ENCODE assay signal across 7 mouse cellular contexts in the genomic region with DNA sequence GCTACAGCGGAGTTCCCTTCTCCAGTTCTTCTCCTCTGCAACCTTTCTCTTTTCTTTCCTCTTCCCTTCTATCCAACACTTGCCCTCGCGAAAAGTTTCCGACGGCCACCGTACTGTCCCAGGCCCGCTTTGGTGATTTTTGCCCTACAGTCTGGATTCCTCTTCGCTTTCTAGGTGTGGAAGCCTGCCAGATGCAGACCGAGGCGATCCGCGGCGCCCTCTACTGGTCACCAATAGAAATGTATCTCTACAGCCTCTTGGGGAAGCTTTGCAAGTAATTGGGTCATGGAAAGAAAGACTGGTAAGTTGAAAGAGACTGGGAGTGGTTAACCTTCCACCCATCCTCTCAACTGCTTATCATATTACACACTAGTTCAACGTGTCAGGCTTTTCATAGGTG. TPM values are rescaled to one million over a fixed set of nuclear protein-coding genes. Genes with fewer than 3 reads are reported as not detected.
DNase-seq lines count a peak whose midpoint lies in the region; ATAC-seq lines count a peak whose summit lies in the region.

No protein-coding gene starts in this region.

- peak; percentile 79 for DNase-seq in R1 (ENCODE audit: low read depth, low spot score)
- peak; percentile 46 for DNase-seq in cerebellum, adult 11 months
- peak; percentile 78 for DNase-seq in hindbrain, embryonic 14.5 days (ENCODE audit: low spot score)
- DNase-seq in left cerebral cortex, adult 11 months (ENCODE audit: low spot score) = peak; percentile 16
- DNase-seq in midbrain, embryonic 10.5 days (ENCODE audit: low spot score) = peak; percentile 83
- peak; percentile 20 to 58 for DNase-seq in spleen, postnatal 10 days (ENCODE audit: low spot score in 2 of 2)

- no peaks in the 10 kb centered on the region for H3K36me3 ChIP-seq in forebrain, embryonic 15.5 days
- H3K36me3 ChIP-seq in hindbrain, embryonic 14.5 days (replicated peaks; ENCODE audit: control insufficient read depth, insufficient read depth) = no peaks in the 10 kb centered on the region
- no peaks in the 10 kb centered on the region for H3K36me3 ChIP-seq in midbrain, embryonic 10.5 days

- 0 out of 2 replicates have a peak, but pooled peaks cover 5% of the 10 kb centered on the region for H3K4me1 ChIP-seq in forebrain, embryonic 15.5 days
- no peaks in the 10 kb centered on the region for H3K4me1 ChIP-seq in hindbrain, embryonic 14.5 days (replicated peaks; ENCODE audit: control insufficient read depth, insufficient read depth, low read length)
- peaks cover 6% of the 10 kb centered on the region for H3K4me1 ChIP-seq in midbrain, embryonic 10.5 days

- H3K4me2 ChIP-seq in forebrain, embryonic 15.5 days (replicated peaks) = no peak overlapping the region
- no peak overlapping the region for H3K4me2 ChIP-seq in hindbrain, embryonic 14.5 days (replicated peaks)

- H3K4me3 ChIP-seq in forebrain, embryonic 15.5 days = no peak overlapping the region
- no peak overlapping the region for H3K4me3 ChIP-seq in hindbrain, embryonic 14.5 days (replicated peaks; ENCODE audit: low read length)
- H3K4me3 ChIP-seq in midbrain, embryonic 10.5 days = 0 out of 2 replicates have a peak overlapping the region, but pooled peaks have one; percentile 20

- no peaks in the 10 kb centered on the region for H3K9me3 ChIP-seq in forebrain, embryonic 15.5 days
- H3K9me3 ChIP-seq in hindbrain, embryonic 14.5 days (ENCODE audit: control insufficient read depth, low read length) = no peaks in the 10 kb centered on the region
- no peaks in the 10 kb centered on the region for H3K9me3 ChIP-seq in midbrain, embryonic 10.5 days (replicated peaks)

- H3K27ac ChIP-seq in forebrain, embryonic 15.5 days (replicated peaks) = no peak overlapping the region
- H3K27ac ChIP-seq in hindbrain, embryonic 14.5 days = no peak overlapping the region
- no peak overlapping the region for H3K27ac ChIP-seq in midbrain, embryonic 10.5 days (replicated peaks)

- H3K9ac ChIP-seq in forebrain, embryonic 15.5 days (replicated peaks) = no peak overlapping the region
- H3K9ac ChIP-seq in hindbrain, embryonic 14.5 days = no peak overlapping the region

- peak; percentile 33; the same call in 1 of the 2 replicates for ATAC-seq in forebrain, embryonic 15.5 days (replicated peaks)
- peak; percentile 51; the same call in 1 of the 2 replicates for ATAC-seq in hindbrain, embryonic 14.5 days (ENCODE audit: low FRiP score)

- H3K27me3 ChIP-seq in forebrain, embryonic 15.5 days = peaks cover 76% of the 10 kb centered on the region
- H3K27me3 ChIP-seq in hindbrain, embryonic 14.5 days (ENCODE audit: control insufficient read depth, insufficient read depth, low read length) = peaks cover 91% of the 10 kb centered on the region
- peaks cover 82% of the 10 kb centered on the region for H3K27me3 ChIP-seq in midbrain, embryonic 10.5 days (ENCODE audit: low read depth, poor library complexity, severe bottlenecking)

- WGBS in forebrain, embryonic 15.5 days = 2% methylated on average over 14 of the region's 14 CpGs
- WGBS in hindbrain, embryonic 14.5 days = 1% methylated on average over 14 of the region's 14 CpGs
- WGBS in midbrain, embryonic 10.5 days = 2% methylated on average over 14 of the region's 14 CpGs

RNA-seq across cellular contexts. Expression of gene Nkx2-1, which starts 4.4 kb away (rescaled TPM):
- polyA plus RNA-seq in forebrain, embryonic 15.5 days (2015; fragmentation: Nextera tagmentation; extraction: Ambion mirVana) = 8.2 and 11.0 TPM in 2 replicates
- polyA plus RNA-seq in hindbrain, embryonic 14.5 days (2014; fragmentation: Nextera tagmentation; extraction: Ambion mirVana) = not detected in 2 replicates
- 9.1 and 9.4 TPM in 2 replicates for polyA plus RNA-seq in midbrain, embryonic 10.5 days (2016; fragmentation: Nextera tagmentation; extraction: Ambion mirVana)

Comparison
In these comparisons a context has a peak if more than half of its experiments do, and no peak if none do; other contexts are left out.
1. DNase-seq: peak in every context shown above with its lines; median percentile 83 in midbrain, embryonic 10.5 days; 79 in R1; 78 in hindbrain, embryonic 14.5 days; 46 in cerebellum, adult 11 months; 39 in spleen, postnatal 10 days; 16 in left cerebral cortex, adult 11 months.